Mouse (Mus musculus): ENCODE measurements around the gene Elof1. TPM values are rescaled to one million over a fixed set of nuclear protein-coding genes. Genes with fewer than 3 reads are reported as not detected.

The Elof1 gene
- total RNA-seq, 4 experiments from 2014 or later, result 52.2 to 69.8 (median 66.6) TPM

Small RNAs within 50 kb of the gene (microRNA-seq; reads per million reads assigned to microRNA genes)
- 0.63 to 0.88 reads per million in 2 experiments for gene Mir7084

Other genes with a start within 250 kb of the Elof1 start
- gene Rab3d, start 199.0 kb downstream of the Elof1 start, total RNA-seq (2022), result 10 to 100 TPM; 10.7 to 15.7 (median 13.5) TPM
- 10 to 100 TPM; 12.9 to 19.5 (median 16.0) TPM for gene Ccdc159, start 189.7 kb downstream of the Elof1 start, total RNA-seq (2022)
- 10 to 100 TPM; 36.3 to 42.6 (median 39.4) TPM for gene Tmem205, start 189.6 kb downstream of the Elof1 start, total RNA-seq (2022)
- 100 to 1,000 TPM; 133 to 152 (median 147) TPM for gene Plppr2, start 180.1 kb downstream of the Elof1 start, total RNA-seq (2022)
- 10 to 100 TPM; 13.2 to 15.0 (median 14.8) TPM for gene Swsap1, start 161.4 kb downstream of the Elof1 start, total RNA-seq (2022)
- gene Epor, start 153.7 kb downstream of the Elof1 start, total RNA-seq (2022), result 10 to 100 TPM; 12.9 to 15.3 (median 14.4) TPM
- gene Rgl3, start 127.7 kb downstream of the Elof1 start, total RNA-seq (2022), result 1 to 10 TPM; 2.7 to 4.4 (median 3.2) TPM
- gene Ccdc151, start 114.5 kb downstream of the Elof1 start, total RNA-seq (2022), result 1 to 10 TPM; 6.6 to 9.2 (median 6.7) TPM
- gene Prkcsh, start 114.4 kb downstream of the Elof1 start, total RNA-seq (2022), result 10 to 100 TPM; 89.5 to 94.0 (median 91.8) TPM
- 100 to 1,000 TPM; 132 to 153 (median 147) TPM for gene Elavl3, start 65.1 kb downstream of the Elof1 start, total RNA-seq (2022)
- not detected for gene Gm49318, start 45.9 kb downstream of the Elof1 start, total RNA-seq (2022)
- gene Zfp653, start 45.8 kb downstream of the Elof1 start, total RNA-seq (2022), result 10 to 100 TPM; 20.7 to 23.7 (median 21.9) TPM
- gene Ecsit, start 31.7 kb downstream of the Elof1 start, total RNA-seq (2022), result 10 to 100 TPM; 45.4 to 50.8 (median 48.0) TPM
- gene Cnn1, start 18.0 kb downstream of the Elof1 start, total RNA-seq (2022), result 1 to 10 TPM in 1 of 4 experiments, under 1 TPM in 3; 0.37 to 1.2 (median 0.59) TPM
- under 1 TPM in 3 of 4 experiments, not detected in 1; 0.32 to 0.42 (median 0.37) TPM for gene Acp5, start 18.5 kb upstream of the Elof1 start, total RNA-seq (2022)
- 10 to 100 TPM; 41.6 to 49.3 (median 46.1) TPM for gene Pigyl, start 39.7 kb upstream of the Elof1 start, total RNA-seq (2022)
- gene Zfp872, start 70.9 kb upstream of the Elof1 start, total RNA-seq (2022), result under 1 TPM in 1 of 4 experiments, not detected in 3; 0.35 TPM
- gene Zfp809, start 108.5 kb upstream of the Elof1 start, total RNA-seq (2022), result 10 to 100 TPM; 17.9 to 26.0 (median 22.0) TPM
- 1 to 10 TPM; 4.3 to 5.7 (median 4.5) TPM for gene Zfp599, start 142.7 kb upstream of the Elof1 start, total RNA-seq (2022)
- gene Zfp810, start 190.5 kb upstream of the Elof1 start, total RNA-seq (2022), result 10 to 100 TPM; 15.5 to 21.8 (median 18.2) TPM

All from left cerebral cortex, adult 8-10 months (tissue).